Mouse (Mus musculus) midbrain, embryonic 10.5 days (tissue): Measurements from ENCODE around the gene Cacna1f. TPM values are rescaled to one million over a fixed set of nuclear protein-coding genes. Genes with fewer than 3 reads are reported as not detected.

Experiments
- polyA plus RNA-seq: library from polyadenylated mRNA; unstranded; fragments of >200 nt; fragmentation: Nextera tagmentation; extraction: Ambion mirVana; gene quantifications from 2 replicates; pipeline ENCODE4 v1.2.1, GENCODE M21; 2016

Cacna1f gene
- polyA plus RNA-seq, 1 experiment from 2014 or later, result not detected

Other genes starting within 250 kb of the Cacna1f start
- gene Usp27x, start 231.3 kb upstream of the Cacna1f start, polyA plus RNA-seq, result 0.64 and 0.70 TPM in 2 replicates
- 0.21 and 0.51 TPM in 2 replicates for gene Foxp3, start 33.4 kb upstream of the Cacna1f start, polyA plus RNA-seq
- gene Ppp1r3f, start 32.8 kb upstream of the Cacna1f start, polyA plus RNA-seq, result 2.1 and 2.8 TPM in 2 replicates
- 34.3 and 36.4 TPM in 2 replicates for gene Ccdc22, start 1.6 kb upstream of the Cacna1f start, polyA plus RNA-seq
- 12.0 and 21.7 TPM in 2 replicates for gene Syp, start 31.4 kb downstream of the Cacna1f start, polyA plus RNA-seq
- 2.8 and 3.4 TPM in 2 replicates for gene Prickle3, start 50.2 kb downstream of the Cacna1f start, polyA plus RNA-seq
- 41.4 and 42.9 TPM in 2 replicates for gene Plp2, start 64.3 kb downstream of the Cacna1f start, polyA plus RNA-seq
- 0.10 TPM in 1 of 2 replicates, not detected in the other for gene Magix, start 74.2 kb downstream of the Cacna1f start, polyA plus RNA-seq
- gene Gpkow, start 90.0 kb downstream of the Cacna1f start, polyA plus RNA-seq, result 40.2 and 44.5 TPM in 2 replicates
- gene Wdr45, start 107.2 kb downstream of the Cacna1f start, polyA plus RNA-seq, result 16.7 and 23.2 TPM in 2 replicates
- 0.36 and 0.50 TPM in 2 replicates for gene Gm45208, start 115.2 kb downstream of the Cacna1f start, polyA plus RNA-seq
- 85.9 and 90.5 TPM in 2 replicates for gene Praf2, start 121.4 kb downstream of the Cacna1f start, polyA plus RNA-seq
- 17.0 and 17.6 TPM in 2 replicates for gene Ccdc120, start 143.8 kb downstream of the Cacna1f start, polyA plus RNA-seq
- 27.9 and 35.8 TPM in 2 replicates for gene Tfe3, start 155.5 kb downstream of the Cacna1f start, polyA plus RNA-seq
- gene Gripap1, start 182.7 kb downstream of the Cacna1f start, polyA plus RNA-seq, result 47.3 and 58.8 TPM in 2 replicates
- gene Kcnd1, start 215.2 kb downstream of the Cacna1f start, polyA plus RNA-seq, result 0.59 and 1.1 TPM in 2 replicates
- 40.7 and 45.1 TPM in 2 replicates for gene Otud5, start 234.3 kb downstream of the Cacna1f start, polyA plus RNA-seq